Mouse (Mus musculus): ENCODE measurements around the gene Nkiras2. TPM values are rescaled to one million over a fixed set of nuclear protein-coding genes. Genes with fewer than 3 reads are reported as not detected.
A peak's percentile ranks its signal among the peaks of the same experiment; 100 is the strongest.

The Nkiras2 gene
- 118 and 122 TPM in 2 replicates for polyA plus RNA-seq (2015; fragmentation: Nextera tagmentation; extraction: Ambion mirVana)

DNA sequence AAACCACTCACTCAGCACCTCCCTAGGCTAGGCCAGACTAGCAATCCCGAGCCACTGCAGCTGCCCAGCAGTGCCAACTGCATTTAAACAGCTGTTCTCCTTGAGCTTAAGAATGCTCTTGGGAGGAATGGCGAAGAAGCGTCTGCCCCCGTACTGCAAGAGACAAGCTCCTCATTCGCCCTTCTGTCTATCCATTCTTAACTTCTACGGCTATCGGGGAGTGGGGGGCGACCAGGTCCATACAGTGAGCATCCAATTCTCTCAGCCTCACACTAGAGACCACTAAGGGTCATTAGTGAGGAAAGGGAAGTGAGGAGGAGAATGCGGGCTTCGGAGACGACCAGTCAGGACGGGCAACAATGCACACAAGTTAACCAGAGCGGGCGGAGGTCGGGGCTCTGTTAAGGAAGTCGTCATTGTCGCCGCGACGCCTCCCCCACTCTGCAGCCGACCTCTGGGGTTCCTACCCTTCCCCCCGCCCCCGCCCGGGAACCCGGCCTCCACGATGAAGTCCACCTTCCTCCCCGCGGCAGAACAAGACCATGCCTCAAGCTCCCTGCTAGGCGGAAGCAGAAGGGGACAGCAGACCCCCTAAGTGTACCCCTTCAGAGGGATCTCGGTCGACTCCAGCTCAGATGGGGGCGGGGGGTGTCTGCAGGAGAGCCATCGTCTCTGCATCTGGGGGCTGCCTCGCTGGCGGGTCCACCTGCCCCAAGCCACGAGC, at the start of gene Nkiras2:
Gene Nkiras2 (plus strand): TSS at position 484 of the 724 bp plus-strand sequence.
- H3K9me3 ChIP-seq, result no peaks in the 10 kb centered on the region
- WGBS, result under 1% methylated on average over 32 of the region's 36 CpGs
- H3K4me2 ChIP-seq (replicated peaks), result peak within 1 kb of the TSS; percentile 88

GRCm38 (mm10) chr11:100569789-100570188, 49.3 kb upstream of the Nkiras2 start:
- H3K4me2 ChIP-seq (replicated peaks), result no peak overlapping the region
- H3K4me3 ChIP-seq (replicated peaks), result no peak overlapping the region
- peaks cover 12% of the 10 kb centered on the region for H3K4me1 ChIP-seq (replicated peaks)
- H3K27ac ChIP-seq, result no peak overlapping the region
- H3K27me3 ChIP-seq, result peaks cover 11% of the 10 kb centered on the region; the same call in 1 of the 2 replicates
- no peaks in the 10 kb centered on the region for H3K9me3 ChIP-seq
- 68% methylated on average over 9 of the region's 9 CpGs for WGBS
- no peaks in the 10 kb centered on the region for H3K36me3 ChIP-seq
- H3K9ac ChIP-seq (replicated peaks), result no peak overlapping the region
- no peak for ATAC-seq

More for the DNA sequence above, at the start of gene Nkiras2:
- Histone ChIP-seq H3K4me1 (replicated peaks) (peaks cover 40% of the 10 kb centered on the region), H3K4me3 (replicated peaks) (peak within 1 kb of the TSS; percentile 83), H3K27me3 (no peaks in the 10 kb centered on the region), H3K36me3 (peaks cover 4% of the 10 kb centered on the region; the same call in 1 of the 2 replicates), H3K27ac (peak within 1 kb of the TSS; percentile 93), H3K9ac (replicated peaks) (peak within 1 kb of the TSS; percentile 92)
- ATAC-seq, result peak; percentile 73

- 9% methylated on average over 8 of the region's 8 CpGs for WGBS
- peak overlapping the region; percentile 54 for H3K4me2 ChIP-seq (replicated peaks)
- H3K27me3 ChIP-seq, result peaks cover 11% of the 10 kb centered on the region; the same call in 1 of the 2 replicates
- no peaks in the 10 kb centered on the region for H3K9me3 ChIP-seq
- H3K9ac ChIP-seq (replicated peaks), result peak overlapping the region; percentile 48; the same call in 1 of the 2 replicates
- no peaks in the 10 kb centered on the region for H3K36me3 ChIP-seq
- no peak overlapping the region for H3K27ac ChIP-seq
- H3K4me1 ChIP-seq (replicated peaks), result peaks cover 20% of the 10 kb centered on the region
- peak overlapping the region; percentile 25 for H3K4me3 ChIP-seq (replicated peaks)
- peak; percentile 71 for ATAC-seq
These were observed 48.4 kb upstream of the Nkiras2 start for GRCm38 (mm10) chr11:100570430-100571201.

GRCm38 (mm10) chr11:100571202-100571567, 47.9 kb upstream of the Nkiras2 start:
- Histone ChIP-seq H3K4me2 (replicated peaks) (peak overlapping the region; percentile 54), H3K9ac (replicated peaks) (peak overlapping the region; percentile 48; the same call in 1 of the 2 replicates), H3K36me3 (no peaks in the 10 kb centered on the region), H3K4me1 (replicated peaks) (peaks cover 26% of the 10 kb centered on the region), H3K27ac (no peak overlapping the region), H3K27me3 (peaks cover 11% of the 10 kb centered on the region; the same call in 1 of the 2 replicates), H3K4me3 (replicated peaks) (peak overlapping the region; percentile 25), H3K9me3 (no peaks in the 10 kb centered on the region)
- peak; percentile 29; the same call in 1 of the 2 replicates for ATAC-seq
- WGBS, result 9% methylated on average over 16 of the region's 16 CpGs

DNA sequence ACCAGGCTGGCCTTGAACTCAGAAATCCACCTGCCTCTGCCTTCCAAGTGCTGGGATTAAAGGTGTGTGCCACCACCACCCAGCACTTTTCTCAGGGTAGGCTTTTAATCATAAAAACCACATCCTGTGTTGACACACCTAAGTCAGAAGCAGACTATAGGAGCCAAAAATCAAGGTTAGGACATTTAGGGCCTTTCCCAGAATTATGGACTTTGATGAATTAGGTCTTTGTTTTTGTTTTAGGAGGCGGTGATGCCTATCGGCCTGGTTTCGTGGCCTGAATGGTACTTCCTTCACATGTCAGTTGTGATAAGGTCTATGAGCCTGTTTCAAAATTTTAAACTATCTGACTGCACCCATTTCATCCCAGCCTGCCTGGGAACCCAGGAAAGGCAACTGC, 44.9 kb upstream of the Nkiras2 start:
- 94% methylated on average over 3 of the region's 3 CpGs for WGBS
- Histone ChIP-seq H3K9ac (replicated peaks) (no peak overlapping the region), H3K9me3 (no peaks in the 10 kb centered on the region), H3K36me3 (peaks cover 10% of the 10 kb centered on the region), H3K27ac (no peak overlapping the region), H3K4me2 (replicated peaks) (peak overlapping the region; percentile 83), H3K27me3 (peaks cover 11% of the 10 kb centered on the region; the same call in 1 of the 2 replicates), H3K4me3 (replicated peaks) (no peak overlapping the region), H3K4me1 (replicated peaks) (peaks cover 28% of the 10 kb centered on the region)
- no peak for ATAC-seq

GRCm38 (mm10) chr11:100574708-100575483, 44.1 kb upstream of the Nkiras2 start, which contains the start of gene Cnp:
Gene Cnp (plus strand): TSS chr11:100574904.
- ATAC-seq, result peak; percentile 55
- WGBS, result 3% methylated on average over 46 of the region's 47 CpGs
- peak within 1 kb of the TSS; percentile 16; the same call in 1 of the 2 replicates for H3K27ac ChIP-seq

GRCm38 (mm10) chr11:100575484-100575855, 43.6 kb upstream of the Nkiras2 start:
- Histone ChIP-seq H3K4me3 (replicated peaks) (peak overlapping the region; percentile 60), H3K27me3 (peaks cover 11% of the 10 kb centered on the region; the same call in 1 of the 2 replicates), H3K27ac (peak overlapping the region; percentile 16; the same call in 1 of the 2 replicates), H3K9ac (replicated peaks) (peak overlapping the region; percentile 65), H3K4me2 (replicated peaks) (peak overlapping the region; percentile 83), H3K4me1 (replicated peaks) (peaks cover 28% of the 10 kb centered on the region), H3K9me3 (no peaks in the 10 kb centered on the region), H3K36me3 (peaks cover 23% of the 10 kb centered on the region)
- WGBS, result 25% methylated on average over 2 of the region's 2 CpGs
- ATAC-seq, result peak; percentile 28

More at GRCm38 (mm10) chr11:100574708-100575483, 44.1 kb upstream of the Nkiras2 start, which contains the start of gene Cnp:
- Histone ChIP-seq H3K4me1 (replicated peaks) (peaks cover 28% of the 10 kb centered on the region), H3K36me3 (peaks cover 17% of the 10 kb centered on the region), H3K9ac (replicated peaks) (peak within 1 kb of the TSS; percentile 65), H3K9me3 (no peaks in the 10 kb centered on the region), H3K27me3 (peaks cover 11% of the 10 kb centered on the region; the same call in 1 of the 2 replicates), H3K4me3 (replicated peaks) (peak within 1 kb of the TSS; percentile 60), H3K4me2 (replicated peaks) (peak within 1 kb of the TSS; percentile 83)

GRCm38 (mm10) chr11:100576256-100576655, 42.8 kb upstream of the Nkiras2 start:
- H3K27me3 ChIP-seq, result peaks cover 11% of the 10 kb centered on the region; the same call in 1 of the 2 replicates
- 0 out of 2 replicates have a peak overlapping the region, but pooled peaks have one; percentile 8 for H3K9ac ChIP-seq (replicated peaks)
- no peak overlapping the region for H3K4me3 ChIP-seq (replicated peaks)
- H3K4me1 ChIP-seq (replicated peaks), result peaks cover 21% of the 10 kb centered on the region
- no peak overlapping the region for H3K27ac ChIP-seq
- no peak overlapping the region for H3K4me2 ChIP-seq (replicated peaks)
- 75% methylated on average over 21 of the region's 21 CpGs for WGBS
- ATAC-seq, result no peak
- no peaks in the 10 kb centered on the region for H3K9me3 ChIP-seq
- H3K36me3 ChIP-seq, result peaks cover 31% of the 10 kb centered on the region

GRCm38 (mm10) chr11:100577852-100578599, 41.0 kb upstream of the Nkiras2 start:
- no peak overlapping the region for H3K4me2 ChIP-seq (replicated peaks)
- no peaks in the 10 kb centered on the region for H3K9me3 ChIP-seq
- peaks cover 19% of the 10 kb centered on the region for H3K4me1 ChIP-seq (replicated peaks)
- no peak overlapping the region for H3K4me3 ChIP-seq (replicated peaks)
- no peaks in the 10 kb centered on the region for H3K27me3 ChIP-seq
- no peak overlapping the region for H3K9ac ChIP-seq (replicated peaks)
- 84% methylated on average over 8 of the region's 8 CpGs for WGBS
- H3K36me3 ChIP-seq, result peaks cover 49% of the 10 kb centered on the region
- ATAC-seq, result no peak
- peak overlapping the region; percentile 30; the same call in 1 of the 2 replicates for H3K27ac ChIP-seq

- H3K4me2 ChIP-seq (replicated peaks), result no peak overlapping the region
- no peak overlapping the region for H3K27ac ChIP-seq
- H3K4me3 ChIP-seq (replicated peaks), result no peak overlapping the region
- peaks cover 19% of the 10 kb centered on the region for H3K4me1 ChIP-seq (replicated peaks)
- no peak for ATAC-seq
- H3K36me3 ChIP-seq, result peaks cover 61% of the 10 kb centered on the region
- no peaks in the 10 kb centered on the region for H3K27me3 ChIP-seq
- no peak overlapping the region for H3K9ac ChIP-seq (replicated peaks)
- 93% methylated on average over 9 of the region's 9 CpGs for WGBS
- H3K9me3 ChIP-seq, result no peaks in the 10 kb centered on the region
These were observed 39.8 kb upstream of the Nkiras2 start for GRCm38 (mm10) chr11:100579116-100579799.

Data from midbrain, embryonic 13.5 days (tissue).